Mouse (Mus musculus) stomach, postnatal 0 days (tissue): ENCODE measurements around the gene Slc25a10. TPM values are rescaled to one million over a fixed set of nuclear protein-coding genes. Genes with fewer than 3 reads are reported as not detected.

Source experiments
- ATAC-seq: fragments of 200-750 bp; cut with Nextera tagmentation; 2 replicates; pipeline ENCODE4 v1.8.0; 2017; ENCODE audit not compliant: low FRiP score, low TSS enrichment
- DNase-seq: peaks from one replicate; pipeline ENCODE4 v3.0.0-alpha.2; 2016; ENCODE audit warnings: low spot score
- H3K27ac ChIP-seq: fragments of 300-500 bp; sonication (generic); replicated peaks from 2 replicates; pipeline ENCODE4 v1.5.1; 2014; ENCODE audit warnings: mild to moderate bottlenecking, control low read depth
- H3K27me3 ChIP-seq: fragments of 300-500 bp; sonication (generic); 2 replicates; pipeline ENCODE4 v1.6.1; 2014; ENCODE audit warnings: low read length; ENCODE audit not compliant: control insufficient read depth, insufficient read depth
- H3K36me3 ChIP-seq: fragments of 300-500 bp; sonication (generic); 2 replicates; pipeline ENCODE4 v1.6.1; 2014; ENCODE audit warnings: low read length, mixed read lengths; ENCODE audit not compliant: control insufficient read depth, insufficient read depth
- H3K4me1 ChIP-seq: fragments of 300-500 bp; sonication (generic); replicated peaks from 2 replicates; pipeline ENCODE4 v1.6.1; 2014; ENCODE audit warnings: antibody characterized with exemption; ENCODE audit not compliant: control insufficient read depth, insufficient read depth
- H3K4me2 ChIP-seq: fragments of 300-500 bp; sonication (generic); replicated peaks from 2 replicates; pipeline ENCODE4 v1.6.1; 2014; ENCODE audit warnings: low read depth, mild to moderate bottlenecking, control low read depth, moderate library complexity
- H3K4me3 ChIP-seq: fragments of 300-500 bp; sonication (generic); 2 replicates; pipeline ENCODE4 v1.5.1; 2014; ENCODE audit warnings: low read depth, low read length, control low read depth
- H3K9ac ChIP-seq: fragments of 300-500 bp; sonication (generic); 2 replicates; pipeline ENCODE4 v1.6.1; 2014; ENCODE audit warnings: mild to moderate bottlenecking, low read length, control low read depth, mixed read lengths
- H3K9me3 ChIP-seq: fragments of 300-500 bp; sonication (generic); 2 replicates; pipeline ENCODE4 v1.6.1; 2016; ENCODE audit warnings: low read length; ENCODE audit not compliant: control insufficient read depth
- CTCF ChIP-seq: IDR thresholded peaks from 2 replicates; pipeline ENCODE4 v1.5.1; 2016; ENCODE audit warnings: antibody characterized with exemption, low read depth, mild to moderate bottlenecking, moderate library complexity
- EP300 ChIP-seq: optimal IDR thresholded peaks from 2 replicates; pipeline ENCODE3; 2016; ENCODE audit warnings: antibody characterized with exemption
- WGBS: fragments of 180-500 bp; shearing (Covaris S2); extraction: QIAGEN DNeasy Blood & Tissue Kit; methylation state at CpG from one replicate; pipeline ENCODE4 v1.1.7; 2014; 5-methylcytosine and 5-hydroxymethylcytosine counted together
- polyA plus RNA-seq: library from polyadenylated mRNA; unstranded; fragments of >200 nt; fragmentation: Nextera tagmentation; extraction: Ambion mirVana; gene quantifications from 2 replicates; pipeline ENCODE4 v1.2.1, GENCODE M21; 2015

The Slc25a10 gene
- polyA plus RNA-seq, 1 experiment from 2014 or later: 86.1 TPM

GRCm38 (mm10) chr11:120467736-120468092 lies 23.9 kb upstream of the Slc25a10 start:
- DNase-seq: no peak
- Histone ChIP-seq H3K27ac (peak overlapping the region; percentile 65; the same call in 1 of the 2 replicates), H3K36me3 (peaks cover 26% of the 10 kb centered on the region), H3K9me3 (no peaks in the 10 kb centered on the region), H3K9ac (peak overlapping the region; percentile 85), H3K4me2 (peak overlapping the region; percentile 87), H3K4me1 (peaks cover 3% of the 10 kb centered on the region; the same call in 1 of the 2 replicates), H3K27me3 (no peaks in the 10 kb centered on the region), H3K4me3 (peak overlapping the region; percentile 88)
- WGBS: under 1% methylated on average over 33 of the region's 33 CpGs
- no peak for TF ChIP-seq EP300
- no peak for TF ChIP-seq CTCF
- ATAC-seq: peak; percentile 62

- no peaks in the 10 kb centered on the region for H3K9me3 ChIP-seq
- TF ChIP-seq CTCF (no peak), EP300 (no peak)
- peaks cover 31% of the 10 kb centered on the region for H3K36me3 ChIP-seq
- ATAC-seq (no peak), DNase-seq (no peak)
- H3K4me3 ChIP-seq: no peak overlapping the region
- H3K27ac ChIP-seq: no peak overlapping the region
- no peak overlapping the region for H3K9ac ChIP-seq
- H3K4me1 ChIP-seq: no peaks in the 10 kb centered on the region; the same call in 1 of the 2 replicates
- 97% methylated on average over 6 of the region's 6 CpGs for WGBS
- H3K27me3 ChIP-seq: no peaks in the 10 kb centered on the region
- H3K4me2 ChIP-seq: no peak overlapping the region
Measured at GRCm38 (mm10) chr11:120472052-120472451, 19.6 kb upstream of the Slc25a10 start.

GRCm38 (mm10) chr11:120483448-120483934 lies 8.1 kb upstream of the Slc25a10 start:
- WGBS: 83% methylated on average over 7 of the region's 7 CpGs

GRCm38 (mm10) chr11:120484265-120484981 lies 7.2 kb upstream of the Slc25a10 start, which contains the start of gene Mrpl12:
Mrpl12 (plus strand) TSS chr11:120484613.
- H3K4me2 ChIP-seq: peak within 1 kb of the TSS; percentile 79
- no peaks in the 10 kb centered on the region for H3K9me3 ChIP-seq
- under 1% methylated on average over 60 of the region's 60 CpGs for WGBS
- peak within 1 kb of the TSS; percentile 75 for H3K27ac ChIP-seq
- DNase-seq: peak; percentile 94
- H3K9ac ChIP-seq: peak within 1 kb of the TSS; percentile 89
- TF ChIP-seq EP300 (no peak), CTCF (no peak; the same call in 1 of the 2 replicates)
- H3K27me3 ChIP-seq: no peaks in the 10 kb centered on the region
- H3K4me1 ChIP-seq: no peaks in the 10 kb centered on the region; the same call in 1 of the 2 replicates
- ATAC-seq: peak; percentile 88
- H3K4me3 ChIP-seq: peak within 1 kb of the TSS; percentile 94
- H3K36me3 ChIP-seq: peaks cover 25% of the 10 kb centered on the region

More at GRCm38 (mm10) chr11:120483448-120483934, 8.1 kb upstream of the Slc25a10 start:
- Histone ChIP-seq H3K9ac (peak overlapping the region; percentile 89; the same call in 1 of the 2 replicates), H3K9me3 (no peaks in the 10 kb centered on the region), H3K27me3 (no peaks in the 10 kb centered on the region), H3K4me3 (no peak overlapping the region), H3K4me2 (no peak overlapping the region; the same call in 1 of the 2 replicates), H3K27ac (peak overlapping the region; percentile 75; the same call in 1 of the 2 replicates), H3K4me1 (no peaks in the 10 kb centered on the region; the same call in 1 of the 2 replicates), H3K36me3 (peaks cover 34% of the 10 kb centered on the region)
- TF ChIP-seq CTCF (no peak), EP300 (no peak)
- no peak for DNase-seq
- no peak for ATAC-seq

GRCm38 (mm10) chr11:120485251-120485650 lies 6.4 kb upstream of the Slc25a10 start:
- H3K4me1 ChIP-seq: no peaks in the 10 kb centered on the region; the same call in 1 of the 2 replicates
- peak overlapping the region; percentile 94 for H3K4me3 ChIP-seq
- ATAC-seq: no peak
- DNase-seq: no peak
- H3K9ac ChIP-seq: peak overlapping the region; percentile 89
- H3K27ac ChIP-seq: 0 out of 2 replicates have a peak overlapping the region, but pooled peaks have one; percentile 75
- TF ChIP-seq EP300: no peak
- no peak for TF ChIP-seq CTCF
- H3K9me3 ChIP-seq: no peaks in the 10 kb centered on the region
- no peaks in the 10 kb centered on the region for H3K27me3 ChIP-seq
- peaks cover 19% of the 10 kb centered on the region for H3K36me3 ChIP-seq
- peak overlapping the region; percentile 79 for H3K4me2 ChIP-seq
- WGBS: 6% methylated on average over 10 of the region's 10 CpGs

GRCm38 (mm10) chr11:120488516-120488915 lies 3.1 kb upstream of the Slc25a10 start:
- H3K36me3 ChIP-seq: peaks cover 8% of the 10 kb centered on the region
- no peak overlapping the region for H3K4me2 ChIP-seq
- WGBS: 74% methylated on average over 4 of the region's 4 CpGs
- H3K4me3 ChIP-seq: no peak overlapping the region
- TF ChIP-seq CTCF (peak; percentile 22; the same call in 1 of the 2 replicates), EP300 (no peak)
- ATAC-seq: no peak
- H3K9ac ChIP-seq: no peak overlapping the region
- no peaks in the 10 kb centered on the region for H3K27me3 ChIP-seq
- DNase-seq: no peak
- H3K27ac ChIP-seq: 0 out of 2 replicates have a peak overlapping the region, but pooled peaks have one; percentile 24
- no peaks in the 10 kb centered on the region for H3K9me3 ChIP-seq
- H3K4me1 ChIP-seq: peaks cover 14% of the 10 kb centered on the region
